Mouse (Mus musculus): ENCODE measurements around the gene Atpaf2.

DNA sequence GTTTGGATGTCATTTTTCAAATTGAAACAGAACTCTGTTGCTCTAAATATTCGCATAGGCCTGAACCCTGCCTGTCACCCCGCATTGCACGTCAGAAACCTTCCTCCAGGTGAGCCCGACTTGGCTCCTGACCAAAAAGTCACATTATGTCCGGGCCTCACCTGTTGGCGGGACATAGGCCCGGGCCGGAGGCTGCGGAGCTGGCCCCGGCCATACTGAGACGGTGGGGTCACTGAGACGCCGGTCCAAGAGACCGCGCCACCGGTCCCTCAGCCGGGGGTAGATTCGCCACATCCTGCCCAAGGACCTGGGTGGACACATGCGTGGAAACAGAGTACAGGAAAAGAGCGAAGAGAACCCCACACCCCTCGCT is 1.7 kb downstream of the Atpaf2 start:
- TF ChIP-seq POLR2A (IDR thresholded peaks at IDR 0.05; ENCODE audit: low read depth, low read length) (no peak), CTCF (conservative IDR thresholded peaks at IDR 0.05 in 1 of 2, IDR thresholded peaks at IDR 0.05 in 1 of 2; ENCODE audit: low read depth in 2 of 2, low read length in 2 of 2) (no peak)

Data from CH12.LX (cell line).